Mouse (Mus musculus) forebrain, embryonic 13.5 days (tissue): ENCODE measurements at regions not wholly inside any gene's neighbourhood (a gene's known extent, or its start where the extent isn't known, plus 50 kb on each side); places are given as distances from the start of the nearest gene placed in this dataset.

Experiments used
- ATAC-seq: fragments of 200-750 bp; cut with Nextera tagmentation; 2 replicates; pipeline ENCODE4 v1.8.0; 2017
- H3K27ac ChIP-seq: fragments of 300-500 bp; sonication (generic); 2 replicates; pipeline ENCODE4 v1.5.1; 2015; ENCODE audit warnings: inconsistent platforms, mild to moderate bottlenecking, moderate library complexity
- H3K27me3 ChIP-seq: fragments of 300-500 bp; sonication (generic); 2 replicates; pipeline ENCODE4 v1.6.1; 2015; ENCODE audit warnings: mild to moderate bottlenecking, inconsistent platforms
- H3K36me3 ChIP-seq: fragments of 300-500 bp; sonication (generic); 2 replicates; pipeline ENCODE4 v1.6.1; 2015; ENCODE audit warnings: mild to moderate bottlenecking, inconsistent platforms; ENCODE audit not compliant: poor library complexity, severe bottlenecking
- H3K4me1 ChIP-seq: fragments of 300-500 bp; sonication (generic); 2 replicates; pipeline ENCODE4 v1.6.1; 2015; ENCODE audit warnings: inconsistent platforms
- H3K4me2 ChIP-seq: fragments of 300-500 bp; sonication (generic); 2 replicates; pipeline ENCODE4 v1.6.1; 2015; ENCODE audit warnings: inconsistent platforms, mild to moderate bottlenecking, moderate library complexity
- H3K4me3 ChIP-seq: fragments of 300-500 bp; sonication (generic); 2 replicates; pipeline ENCODE4 v1.5.1; 2015; ENCODE audit warnings: mild to moderate bottlenecking, inconsistent platforms
- H3K9ac ChIP-seq: fragments of 300-500 bp; sonication (generic); 2 replicates; pipeline ENCODE4 v1.6.1; 2015; ENCODE audit warnings: mild to moderate bottlenecking, inconsistent platforms
- H3K9me3 ChIP-seq: fragments of 300-500 bp; sonication (generic); replicated peaks from 2 replicates; pipeline ENCODE4 v1.6.1; 2016; ENCODE audit warnings: inconsistent platforms
- WGBS: fragments of 180-500 bp; shearing (Covaris S2); methylation state at CpG from one replicate; pipeline ENCODE4 v1.1.7; 2015; 5-methylcytosine and 5-hydroxymethylcytosine counted together

GRCm38 (mm10) chr7:74974448-74974847, 334.6 kb downstream of the Sv2b start:
- 92% methylated on average over 3 of the region's 3 CpGs for WGBS
- H3K36me3 ChIP-seq, result no peaks in the 10 kb centered on the region
- no peaks in the 10 kb centered on the region for H3K9me3 ChIP-seq
- H3K27ac ChIP-seq, result no peak overlapping the region
- H3K9ac ChIP-seq, result no peak overlapping the region
- H3K4me3 ChIP-seq, result no peak overlapping the region
- no peaks in the 10 kb centered on the region for H3K4me1 ChIP-seq
- no peaks in the 10 kb centered on the region for H3K27me3 ChIP-seq
- ATAC-seq, result no peak
- H3K4me2 ChIP-seq, result no peak overlapping the region

GRCm38 (mm10) chr7:74944421-74945098, 364.5 kb downstream of the Sv2b start:
- H3K9ac ChIP-seq, result no peak overlapping the region
- WGBS, result 76% methylated on average over 5 of the region's 5 CpGs
- H3K36me3 ChIP-seq, result no peaks in the 10 kb centered on the region
- no peak overlapping the region for H3K4me2 ChIP-seq
- H3K9me3 ChIP-seq, result no peaks in the 10 kb centered on the region
- H3K27me3 ChIP-seq, result no peaks in the 10 kb centered on the region
- no peak overlapping the region for H3K4me3 ChIP-seq
- no peaks in the 10 kb centered on the region for H3K4me1 ChIP-seq
- no peak overlapping the region for H3K27ac ChIP-seq
- ATAC-seq, result peak; percentile 45; the same call in 1 of the 2 replicates

- no peak overlapping the region for H3K27ac ChIP-seq
- no peak overlapping the region for H3K9ac ChIP-seq
- H3K4me2 ChIP-seq, result no peak overlapping the region
- H3K4me1 ChIP-seq, result no peaks in the 10 kb centered on the region
- H3K36me3 ChIP-seq, result no peaks in the 10 kb centered on the region
- peak; percentile 27; the same call in 1 of the 2 replicates for ATAC-seq
- WGBS, result 75% methylated on average over 4 of the region's 4 CpGs
- no peaks in the 10 kb centered on the region for H3K27me3 ChIP-seq
- H3K9me3 ChIP-seq, result no peaks in the 10 kb centered on the region
- no peak overlapping the region for H3K4me3 ChIP-seq
Measured at GRCm38 (mm10) chr7:74942917-74943316, 366.1 kb downstream of the Sv2b start.

- peak; percentile 41; the same call in 1 of the 2 replicates for ATAC-seq
- H3K27ac ChIP-seq, result no peak overlapping the region
Measured at GRCm38 (mm10) chr7:74942146-74942545, 366.9 kb downstream of the Sv2b start.

GRCm38 (mm10) chr7:74929142-74929829, 374.7 kb upstream of the Slco3a1 start:
- WGBS, result 32% methylated on average over 8 of the region's 8 CpGs
- Histone ChIP-seq H3K27ac (peak overlapping the region; percentile 0; the same call in 1 of the 2 replicates), H3K4me1 (peaks cover 14% of the 10 kb centered on the region), H3K9ac (no peak overlapping the region), H3K36me3 (no peaks in the 10 kb centered on the region), H3K9me3 (no peaks in the 10 kb centered on the region), H3K27me3 (no peaks in the 10 kb centered on the region), H3K4me2 (no peak overlapping the region; the same call in 1 of the 2 replicates), H3K4me3 (no peak overlapping the region)
- peak; percentile 76 for ATAC-seq

More at GRCm38 (mm10) chr7:74942146-74942545, 366.9 kb downstream of the Sv2b start:
- Histone ChIP-seq H3K4me2 (no peak overlapping the region), H3K4me3 (no peak overlapping the region), H3K36me3 (no peaks in the 10 kb centered on the region), H3K9ac (no peak overlapping the region), H3K4me1 (no peaks in the 10 kb centered on the region), H3K9me3 (no peaks in the 10 kb centered on the region), H3K27me3 (no peaks in the 10 kb centered on the region)
- 64% methylated on average over 3 of the region's 3 CpGs for WGBS

GRCm38 (mm10) chr7:74928226-74928927, 373.8 kb upstream of the Slco3a1 start:
- Histone ChIP-seq H3K9me3 (no peaks in the 10 kb centered on the region), H3K4me2 (no peak overlapping the region), H3K4me3 (no peak overlapping the region), H3K27me3 (no peaks in the 10 kb centered on the region), H3K4me1 (peaks cover 14% of the 10 kb centered on the region), H3K9ac (no peak overlapping the region), H3K27ac (no peak overlapping the region), H3K36me3 (no peaks in the 10 kb centered on the region)
- ATAC-seq, result no peak
- WGBS, result 68% methylated on average over 6 of the region's 6 CpGs

- Histone ChIP-seq H3K27me3 (no peaks in the 10 kb centered on the region), H3K4me3 (no peak overlapping the region), H3K9me3 (no peaks in the 10 kb centered on the region), H3K36me3 (no peaks in the 10 kb centered on the region), H3K4me2 (no peak overlapping the region), H3K9ac (no peak overlapping the region), H3K27ac (no peak overlapping the region), H3K4me1 (peaks cover 14% of the 10 kb centered on the region)
- WGBS, result 60% methylated on average over 2 of the region's 2 CpGs
- ATAC-seq, result no peak
Measured at GRCm38 (mm10) chr7:74926729-74927128, 372.1 kb upstream of the Slco3a1 start.

- peaks cover 6% of the 10 kb centered on the region for H3K4me1 ChIP-seq
- no peak overlapping the region for H3K4me3 ChIP-seq
- WGBS, result 86% methylated on average over 1 of the region's 1 CpGs
- H3K9ac ChIP-seq, result no peak overlapping the region
- H3K4me2 ChIP-seq, result no peak overlapping the region
- H3K27me3 ChIP-seq, result no peaks in the 10 kb centered on the region
- H3K27ac ChIP-seq, result no peak overlapping the region
- no peaks in the 10 kb centered on the region for H3K36me3 ChIP-seq
- no peak for ATAC-seq
- no peaks in the 10 kb centered on the region for H3K9me3 ChIP-seq
Measured at GRCm38 (mm10) chr7:74924156-74924555, 369.6 kb upstream of the Slco3a1 start.

GRCm38 (mm10) chr7:74908311-74908962, 353.9 kb upstream of the Slco3a1 start:
- H3K36me3 ChIP-seq, result no peaks in the 10 kb centered on the region
- H3K4me1 ChIP-seq, result no peaks in the 10 kb centered on the region
- H3K9me3 ChIP-seq, result no peaks in the 10 kb centered on the region
- no peak for ATAC-seq
- H3K4me2 ChIP-seq, result no peak overlapping the region
- H3K4me3 ChIP-seq, result no peak overlapping the region
- H3K27ac ChIP-seq, result no peak overlapping the region
- H3K9ac ChIP-seq, result no peak overlapping the region
- 74% methylated on average over 3 of the region's 3 CpGs for WGBS
- no peaks in the 10 kb centered on the region for H3K27me3 ChIP-seq

- Histone ChIP-seq H3K27ac (no peak overlapping the region), H3K9ac (no peak overlapping the region), H3K27me3 (no peaks in the 10 kb centered on the region), H3K4me3 (no peak overlapping the region), H3K9me3 (no peaks in the 10 kb centered on the region), H3K4me2 (no peak overlapping the region), H3K36me3 (no peaks in the 10 kb centered on the region), H3K4me1 (no peaks in the 10 kb centered on the region)
- 79% methylated on average over 1 of the region's 1 CpGs for WGBS
- no peak for ATAC-seq
Measured at GRCm38 (mm10) chr7:74907391-74907790, 352.8 kb upstream of the Slco3a1 start.

GRCm38 (mm10) chr7:74877466-74877865, 322.9 kb upstream of the Slco3a1 start:
- Histone ChIP-seq H3K27ac (no peak overlapping the region), H3K4me1 (no peaks in the 10 kb centered on the region), H3K9ac (no peak overlapping the region), H3K4me2 (no peak overlapping the region), H3K9me3 (no peaks in the 10 kb centered on the region), H3K36me3 (no peaks in the 10 kb centered on the region), H3K27me3 (no peaks in the 10 kb centered on the region), H3K4me3 (no peak overlapping the region)
- WGBS, result 89% methylated on average over 3 of the region's 3 CpGs
- no peak for ATAC-seq

- H3K9me3 ChIP-seq, result no peaks in the 10 kb centered on the region
- no peak overlapping the region for H3K9ac ChIP-seq
- H3K4me1 ChIP-seq, result no peaks in the 10 kb centered on the region
- H3K27me3 ChIP-seq, result no peaks in the 10 kb centered on the region
- 83% methylated on average over 4 of the region's 4 CpGs for WGBS
- H3K27ac ChIP-seq, result no peak overlapping the region
- no peak overlapping the region for H3K4me2 ChIP-seq
- H3K4me3 ChIP-seq, result no peak overlapping the region
- H3K36me3 ChIP-seq, result no peaks in the 10 kb centered on the region
- ATAC-seq, result no peak
Measured at GRCm38 (mm10) chr7:74876667-74877066, 322.1 kb upstream of the Slco3a1 start.
